Mouse (Mus musculus): Measurements from ENCODE around the gene Alk.

- TF ChIP-seq CTCF (IDR thresholded peaks at IDR 0.05; ENCODE audit: extremely low read depth, insufficient read depth, insufficient read length, insufficient replicate concordance) (no peak), POLR2A (IDR thresholded peaks at IDR 0.05; ENCODE audit: low read depth, low read length) (no peak)
Observed at GRCm38 (mm10) chr17:72414676-72415075, 189.8 kb downstream of the Alk start.
